Comparison of ENCODE assay signal across 16 mouse cellular contexts in the genomic region with DNA sequence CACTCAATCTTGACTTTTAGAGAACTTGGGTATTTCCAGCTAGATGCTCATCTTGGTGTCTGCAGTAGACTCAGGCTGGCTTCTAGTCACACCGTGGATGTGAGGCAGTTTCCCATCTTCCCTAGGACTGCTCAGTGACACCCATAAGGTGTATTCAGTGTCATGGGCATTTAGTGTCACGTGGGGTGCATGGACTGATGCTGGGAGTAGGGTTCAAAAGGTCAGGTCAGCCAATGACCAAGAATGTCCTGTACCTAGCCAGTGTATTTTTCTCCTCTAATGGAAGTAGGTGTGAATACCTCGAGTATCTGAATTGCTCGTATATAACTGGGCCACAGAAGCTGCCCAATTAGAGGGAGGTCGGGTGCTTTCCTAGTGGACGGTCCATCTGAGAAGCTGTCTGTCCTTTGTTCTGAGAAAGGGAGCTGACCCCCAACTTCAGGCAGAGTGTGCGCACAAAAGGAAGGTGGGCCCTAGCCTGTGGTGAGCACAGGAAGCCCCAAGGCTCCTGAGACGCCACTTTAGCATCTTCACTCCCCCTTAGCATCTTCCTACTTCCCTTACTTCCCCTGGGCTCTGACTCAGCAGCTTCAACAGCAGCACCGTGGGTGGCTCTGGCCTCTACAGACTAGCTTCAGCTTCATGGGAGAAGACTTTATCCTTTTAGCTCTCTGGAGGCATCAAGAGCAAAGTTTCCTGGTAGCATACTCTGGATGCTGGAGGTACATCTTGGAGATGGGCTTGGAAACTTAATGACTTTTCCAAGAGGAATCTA. TPM values are rescaled to one million over a fixed set of nuclear protein-coding genes. Genes with fewer than 3 reads are reported as not detected.
DNase-seq lines count a peak whose midpoint lies in the region; ATAC-seq and TF ChIP-seq lines count a peak whose summit lies in the region.
"Had no signal": no experiment of that assay in that cellular context is flagged by ENCODE, and none has a peak within 500 bp of the region (broad histone marks: within the 10 kb centered on the region; RNA-seq: fewer than 3 reads in every experiment).

No protein-coding gene starts in this region.

- ATAC-seq in liver, embryonic 16.5 days (ENCODE audit: low read depth), result peak; percentile 56
- no peak for ATAC-seq in liver, embryonic 12.5 days
- peak; percentile 72 to 90; a peak in 3 of 4 replicates for ATAC-seq in hematopoietic stem cell, adult 5-6 weeks (replicated peaks in 1 of 2; ENCODE audit: insufficient read depth in 1 of 2, low FRiP score in 2 of 2, low TSS enrichment in 1 of 2, low read depth in 1 of 2, poor library complexity in 2 of 2, severe bottlenecking in 2 of 2)
- ATAC-seq: intestine, embryonic 15.5 days; lung, postnatal 0 days had no signal

- no peak overlapping the region for H3K9ac ChIP-seq in liver, embryonic 16.5 days (ENCODE audit: low read depth, low read length)
- H3K9ac ChIP-seq in liver, embryonic 12.5 days, result no peak overlapping the region
- H3K9ac ChIP-seq in heart, adult 2 months (ENCODE audit: low read depth, low read length), result no peak overlapping the region
- H3K9ac ChIP-seq: embryonic facial prominence, embryonic 13.5 days; hindbrain, embryonic 13.5 days; intestine, embryonic 15.5 days; limb, embryonic 15.5 days; neural tube, embryonic 12.5 days had no signal

- H3K4me3 ChIP-seq in liver, embryonic 16.5 days (ENCODE audit: low read depth, low read length), result no peak overlapping the region
- no peak overlapping the region for H3K4me3 ChIP-seq in liver, embryonic 12.5 days
- H3K4me3 ChIP-seq in small intestine, adult 2 months (ENCODE audit: low read depth, low read length), result no peak overlapping the region
- H3K4me3 ChIP-seq in heart, adult 2 months, result no peak overlapping the region
- H3K4me3 ChIP-seq: embryonic facial prominence, embryonic 13.5 days; hindbrain, embryonic 13.5 days; intestine, embryonic 15.5 days; limb, embryonic 15.5 days; neural tube, embryonic 12.5 days had no signal

- no peaks in the 10 kb centered on the region for H3K9me3 ChIP-seq in liver, embryonic 16.5 days (replicated peaks; ENCODE audit: control insufficient read depth, low read length)
- no peaks in the 10 kb centered on the region for H3K9me3 ChIP-seq in liver, embryonic 12.5 days (replicated peaks)
- H3K9me3 ChIP-seq: embryonic facial prominence, embryonic 13.5 days; hindbrain, embryonic 13.5 days; intestine, embryonic 15.5 days; limb, embryonic 15.5 days; neural tube, embryonic 12.5 days had no signal

- TF ChIP-seq CTCF in small intestine, adult 2 months (IDR thresholded peaks at IDR 0.05; ENCODE audit: extremely low read depth, insufficient read length, insufficient replicate concordance, low read depth, low read length), result no peak
- TF ChIP-seq CTCF in heart, adult 2 months (IDR thresholded peaks at IDR 0.05), result no peak

- no peaks in the 10 kb centered on the region; the same call in 1 of the 2 replicates for H3K4me1 ChIP-seq in liver, embryonic 16.5 days (ENCODE audit: control insufficient read depth, low read depth, low read length)
- no peaks in the 10 kb centered on the region for H3K4me1 ChIP-seq in liver, embryonic 12.5 days
- H3K4me1 ChIP-seq in small intestine, adult 2 months (ENCODE audit: control insufficient read depth, insufficient read depth, insufficient read length, low read length), result peaks cover 25% of the 10 kb centered on the region
- H3K4me1 ChIP-seq in heart, adult 2 months (ENCODE audit: control insufficient read depth, insufficient read depth, low read length), result no peaks in the 10 kb centered on the region
- H3K4me1 ChIP-seq: embryonic facial prominence, embryonic 13.5 days; limb, embryonic 15.5 days had no signal

- TF ChIP-seq EP300 in heart, adult 2 months (IDR thresholded peaks at IDR 0.05; ENCODE audit: insufficient read depth, low read depth, low read length), result no peak

- intact Hi-C loops in heart, adult 2 months (cut with DNase I), result no loop called here
- intact Hi-C loops in gastrocnemius, postnatal 36 days (cut with DNase I), result no loop called here

- H3K27ac ChIP-seq in liver, embryonic 16.5 days (ENCODE audit: low read length), result no peak overlapping the region
- H3K27ac ChIP-seq in liver, embryonic 12.5 days, result no peak overlapping the region
- peak overlapping the region; percentile 63 for H3K27ac ChIP-seq in small intestine, adult 2 months (ENCODE audit: insufficient read depth, low read depth, low read length)
- H3K27ac ChIP-seq in heart, adult 2 months, result no peak overlapping the region
- H3K27ac ChIP-seq: embryonic facial prominence, embryonic 13.5 days; hindbrain, embryonic 13.5 days; intestine, embryonic 15.5 days; limb, embryonic 15.5 days; neural tube, embryonic 12.5 days had no signal

- peak; percentile 18 for DNase-seq in MEL-GATA-1-ER (ENCODE audit: extremely low read depth, low read depth)
- no peak for DNase-seq in heart, adult 2 months
- DNase-seq in gastrocnemius, postnatal 36 days, result no peak
- DNase-seq: cerebellum, adult 18-20 months; kidney, postnatal 25 days had no signal

- no peaks in the 10 kb centered on the region for H3K27me3 ChIP-seq in liver, embryonic 16.5 days (ENCODE audit: control insufficient read depth, insufficient read depth, low read depth, low read length)
- no peaks in the 10 kb centered on the region for H3K27me3 ChIP-seq in liver, embryonic 12.5 days (replicated peaks)
- no peaks in the 10 kb centered on the region for H3K27me3 ChIP-seq in small intestine, adult 2 months (ENCODE audit: control insufficient read depth, insufficient read depth, low read length)
- no peaks in the 10 kb centered on the region for H3K27me3 ChIP-seq in heart, adult 2 months (ENCODE audit: control insufficient read depth, insufficient read depth, low read length)
- H3K27me3 ChIP-seq: embryonic facial prominence, embryonic 13.5 days; intestine, embryonic 15.5 days; limb, embryonic 15.5 days had no signal

- no peaks in the 10 kb centered on the region for H3K79me2 ChIP-seq in heart, adult 2 months (replicated peaks; ENCODE audit: control insufficient read depth, insufficient read depth, low read length)

- no peak overlapping the region for H3K4me2 ChIP-seq in liver, embryonic 16.5 days (ENCODE audit: low read depth, low read length)
- no peak overlapping the region for H3K4me2 ChIP-seq in liver, embryonic 12.5 days
- H3K4me2 ChIP-seq: embryonic facial prominence, embryonic 13.5 days; hindbrain, embryonic 13.5 days; intestine, embryonic 15.5 days; limb, embryonic 15.5 days; neural tube, embryonic 12.5 days had no signal

- 29% methylated on average over 9 of the region's 9 CpGs for WGBS in liver, embryonic 16.5 days (ENCODE audit: insufficient replicate concordance)
- WGBS in liver, embryonic 12.5 days (ENCODE audit: insufficient replicate concordance), result 42% methylated on average over 9 of the region's 9 CpGs
- 61% methylated on average over 9 of the region's 9 CpGs for WGBS in small intestine, adult 2 months
- WGBS in heart, adult 2 months, result 64% methylated on average over 9 of the region's 9 CpGs

- TF ChIP-seq POLR2A in small intestine, adult 2 months (IDR thresholded peaks at IDR 0.05; ENCODE audit: low read depth, low read length), result no peak
- TF ChIP-seq POLR2A in heart, adult 2 months (IDR thresholded peaks at IDR 0.05; ENCODE audit: insufficient read depth, low read depth, low read length), result no peak

- H3K36me3 ChIP-seq in liver, embryonic 16.5 days (ENCODE audit: control insufficient read depth, insufficient read depth), result no peaks in the 10 kb centered on the region
- no peaks in the 10 kb centered on the region for H3K36me3 ChIP-seq in liver, embryonic 12.5 days
- peaks cover 7% of the 10 kb centered on the region; the same call in 1 of the 2 replicates for H3K36me3 ChIP-seq in small intestine, adult 2 months (ENCODE audit: control insufficient read depth, insufficient read depth, low read length)
- H3K36me3 ChIP-seq in heart, adult 2 months (ENCODE audit: control insufficient read depth, insufficient read depth, low read length), result no peaks in the 10 kb centered on the region
- H3K36me3 ChIP-seq: embryonic facial prominence, embryonic 13.5 days; hindbrain, embryonic 13.5 days; intestine, embryonic 15.5 days; limb, embryonic 15.5 days; neural tube, embryonic 12.5 days had no signal

RNA-seq across cellular contexts. Expression of a gene that starts 22.1 kb away (rescaled TPM):
- 4.6 and 5.9 TPM in 2 replicates for polyA plus RNA-seq in liver, embryonic 16.5 days (2015; fragmentation: Nextera tagmentation; extraction: Ambion mirVana)
- polyA plus RNA-seq in liver, embryonic 12.5 days (2016; fragmentation: Nextera tagmentation; extraction: Ambion mirVana), result 2.2 and 2.5 TPM in 2 replicates
- total RNA-seq in hematopoietic stem cell, adult 5-6 weeks (2017), result not detected in 2 replicates
- 10.9 and 23.3 TPM in 2 replicates for polyA plus RNA-seq in small intestine, adult 2 months (2012; rRNA removed)
- not detected for total RNA-seq in heart, adult 2 months (2021)
- polyA plus RNA-seq in heart, adult 2 months (2012; rRNA removed), result 0.33 TPM in 1 of 2 replicates, not detected in the other
- not detected for total RNA-seq in gastrocnemius, postnatal 36 days (2021)
- total RNA-seq: megakaryocyte-erythroid progenitor cell, adult 5-6 weeks had no signal
- polyA plus RNA-seq: embryonic facial prominence, embryonic 13.5 days had no signal
